Mouse (Mus musculus) Muller cell, postnatal 12 days (primary cell): ENCODE results near the gene Fgfr2.

Experiments
- DNase-seq: peaks from one replicate; pipeline ENCODE4 v3.0.0-alpha.2; 2015; ENCODE audit errors: inconsistent ontology term

Gene Fgfr2

DNA sequence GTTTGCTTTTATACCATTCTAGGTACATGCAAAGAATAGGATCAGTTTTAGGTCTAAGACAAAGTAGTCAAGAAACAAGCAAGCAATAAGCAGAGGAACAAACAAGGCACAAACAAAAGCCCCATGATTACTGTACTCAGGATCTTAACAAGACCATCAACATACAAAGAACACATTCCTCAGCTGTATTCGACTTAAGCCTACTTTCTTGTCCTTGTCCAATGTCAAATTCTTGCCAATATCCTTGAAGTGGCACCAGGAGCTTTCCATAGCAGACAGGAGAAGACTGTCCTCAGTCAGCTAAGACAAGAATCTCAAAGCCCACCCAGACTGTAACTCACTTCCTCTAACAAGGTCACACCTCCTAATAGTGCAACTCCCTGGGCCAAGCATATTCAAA is 944.1 kb downstream of the Fgfr2 start:
- DNase-seq = no peak

DNA sequence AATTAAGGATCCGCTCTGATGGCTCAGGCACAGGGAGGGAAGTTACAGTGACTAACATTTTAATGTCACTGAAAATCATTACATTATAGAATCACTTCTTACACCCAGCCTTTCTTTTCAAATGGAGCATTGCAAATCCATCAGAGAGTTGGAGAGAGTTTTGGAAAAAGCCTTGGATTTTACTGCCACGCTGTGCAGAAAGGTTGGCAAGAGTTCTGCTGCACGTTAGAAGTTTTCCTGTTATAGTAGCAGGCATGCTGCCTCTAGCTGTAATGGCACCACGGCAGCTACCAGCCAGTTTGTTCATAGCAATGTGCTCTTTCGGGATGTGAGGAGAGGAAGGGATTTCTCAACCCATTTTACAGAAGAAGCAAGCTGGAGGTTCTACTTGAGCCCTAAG is 948.4 kb downstream of the Fgfr2 start:
- no peak for DNase-seq

DNA sequence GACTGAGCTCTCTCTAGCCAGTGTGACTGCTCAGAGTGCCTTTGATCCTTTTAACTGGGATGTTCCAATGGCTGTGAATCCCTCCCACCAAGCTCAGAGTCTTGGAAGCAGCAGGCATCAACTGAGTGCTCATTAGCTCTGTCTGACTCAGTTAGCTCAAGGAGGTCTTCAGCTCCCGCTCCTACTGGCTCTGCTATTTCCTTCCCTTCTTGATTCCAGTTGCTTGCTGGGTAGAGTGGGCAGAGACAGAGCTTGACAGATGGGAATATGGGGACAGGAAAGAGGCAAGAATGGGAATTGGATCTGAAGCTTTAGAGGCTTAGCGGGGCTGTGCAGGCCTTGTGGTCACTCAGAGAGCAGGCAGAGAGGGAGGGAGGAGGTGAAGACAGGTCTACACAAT is 948.9 kb downstream of the Fgfr2 start:
- no peak for DNase-seq

DNA sequence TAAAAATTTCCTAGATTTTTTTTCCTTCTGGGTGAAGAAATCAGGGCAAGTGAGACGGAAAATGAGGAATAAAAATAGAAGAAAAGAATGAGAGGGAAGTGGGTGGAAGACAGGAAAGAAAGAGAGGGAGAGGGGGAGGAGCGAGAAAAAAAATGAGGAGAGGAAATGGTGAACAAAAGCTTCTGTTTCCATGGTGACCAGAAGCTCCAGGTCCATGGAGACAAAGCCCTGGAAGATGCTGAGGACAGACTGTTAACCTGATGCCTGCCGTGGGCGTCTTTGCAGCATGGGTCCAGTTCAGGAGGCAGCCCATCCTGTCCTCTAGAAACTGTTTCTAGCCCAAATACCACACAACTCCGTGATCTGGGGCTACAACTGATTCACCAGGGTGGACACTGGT is 950.9 kb downstream of the Fgfr2 start:
- no peak for DNase-seq

DNA sequence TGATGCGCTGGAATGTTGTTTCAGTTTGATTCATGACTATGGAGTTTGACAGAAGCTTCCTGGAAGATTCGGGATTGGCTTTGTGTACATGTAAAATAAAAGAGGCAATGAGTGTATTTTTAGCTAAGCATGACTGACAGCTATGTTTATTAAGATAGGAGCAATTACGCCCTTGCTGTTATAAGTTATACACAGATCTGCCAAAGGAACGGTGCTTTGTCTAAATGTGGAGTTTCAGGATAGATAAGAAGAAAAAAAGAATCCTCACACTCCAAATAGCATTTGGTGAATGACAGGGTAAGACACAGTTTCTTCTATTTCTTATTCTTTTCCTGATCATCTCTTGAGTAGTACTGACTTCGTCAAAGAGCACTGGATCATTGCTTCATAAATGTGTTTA is 951.4 kb downstream of the Fgfr2 start:
- no peak for DNase-seq

DNA sequence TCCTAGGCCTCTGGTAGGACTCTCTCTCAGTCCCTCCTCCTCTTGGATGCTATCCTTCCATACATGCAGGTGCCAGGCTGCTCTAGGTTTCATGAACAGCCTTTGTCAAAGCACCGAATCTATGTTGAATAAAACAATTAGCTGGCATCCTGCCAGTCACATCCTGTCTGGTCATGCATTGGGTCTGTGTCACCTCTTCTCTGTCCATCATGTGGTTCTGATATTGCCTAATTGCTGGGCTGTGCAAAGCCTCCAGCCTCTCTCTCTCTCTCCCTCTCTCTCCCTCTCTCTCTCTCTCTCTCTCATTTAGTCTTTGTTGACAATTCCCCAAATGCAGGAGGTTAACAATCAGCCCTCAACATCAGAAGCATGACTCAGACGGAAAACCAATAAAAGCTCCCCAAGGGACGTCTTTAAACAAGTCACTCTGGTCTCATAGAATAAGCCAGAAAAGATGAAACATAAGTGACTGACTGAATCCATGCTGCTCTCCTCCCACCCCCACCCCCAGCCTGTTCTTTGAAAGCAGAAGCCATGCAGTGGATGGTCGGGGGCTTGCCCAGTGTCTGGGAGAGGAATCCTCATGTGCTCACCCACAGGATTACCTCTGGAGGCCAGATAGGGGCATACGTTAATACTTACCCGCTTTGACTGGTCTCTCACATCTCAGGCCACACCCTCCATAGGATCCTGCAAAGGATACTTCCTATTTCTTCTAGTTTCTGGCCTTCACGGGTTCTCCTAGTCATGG is 953.6 kb downstream of the Fgfr2 start:
- peak; percentile 57 for DNase-seq

DNA sequence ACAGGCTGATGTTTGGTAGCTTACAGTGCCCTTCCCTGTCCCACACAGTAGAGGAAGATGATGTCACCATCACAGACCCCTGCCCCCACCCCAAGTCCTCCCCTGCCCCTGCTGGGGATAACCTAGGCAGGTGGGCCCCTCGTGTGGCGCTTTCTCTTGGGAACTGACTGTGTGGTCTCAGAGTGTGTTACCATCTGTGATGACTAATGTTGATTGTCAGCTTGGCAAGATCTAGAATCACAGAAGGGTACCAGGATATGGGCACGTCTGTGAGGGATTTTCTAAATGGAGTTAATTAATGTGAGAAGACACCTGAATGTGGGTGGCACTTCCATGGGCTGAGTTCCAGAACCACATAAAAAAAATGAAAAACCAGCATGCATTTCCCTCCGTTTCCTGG is 955.9 kb downstream of the Fgfr2 start:
- DNase-seq = no peak

DNA sequence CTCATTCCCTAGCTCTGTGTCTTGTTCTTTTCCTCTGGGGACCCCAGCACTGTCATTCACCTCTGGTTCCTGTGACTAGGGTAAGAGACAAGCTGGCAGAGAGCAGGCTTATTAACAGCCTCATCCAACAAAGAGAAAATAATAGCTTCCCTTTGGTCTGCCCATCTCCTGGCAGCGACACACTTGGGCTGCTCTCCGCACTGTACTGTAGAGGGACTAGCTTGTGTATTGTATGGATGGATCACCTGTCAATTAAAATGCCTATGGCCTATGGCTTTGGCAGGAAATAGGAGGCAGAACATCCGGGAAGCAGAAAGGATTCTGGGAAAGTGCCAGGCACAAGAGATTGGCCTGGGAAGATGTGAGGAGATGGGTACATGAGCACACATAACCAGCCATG is 960.9 kb downstream of the Fgfr2 start:
- DNase-seq = no peak

DNA sequence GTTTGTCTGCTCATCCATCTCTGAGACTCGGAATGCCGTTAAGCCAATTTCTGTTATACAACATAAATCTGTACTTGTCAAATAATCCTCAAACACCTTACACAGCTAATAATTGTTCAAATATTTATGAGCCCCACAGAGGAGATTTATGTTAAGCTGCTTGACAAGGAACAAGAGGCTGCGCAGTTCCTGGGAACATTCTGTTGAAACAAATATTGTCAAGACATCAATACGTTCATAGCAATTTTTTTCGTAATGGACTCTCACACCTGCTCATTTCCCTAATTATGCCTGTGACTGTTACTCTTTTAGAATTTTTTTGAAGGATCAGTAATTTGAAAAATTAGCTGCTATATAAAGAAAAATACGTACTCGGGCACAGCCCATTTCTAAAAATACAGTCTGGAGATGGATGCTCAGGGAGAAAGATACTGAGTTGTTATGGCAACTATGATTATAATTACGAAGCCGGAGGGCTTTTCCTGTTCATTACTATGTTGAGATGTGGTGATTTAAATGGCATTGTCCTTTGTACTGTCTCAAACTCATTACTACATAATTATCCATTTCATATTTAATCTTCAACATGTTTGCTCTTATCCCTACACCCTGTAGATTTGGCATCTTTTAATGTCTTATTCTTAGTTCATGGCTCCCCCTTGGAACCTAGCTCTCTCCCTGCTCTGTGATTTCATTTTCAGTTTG is 964.7 kb downstream of the Fgfr2 start:
- no peak for DNase-seq

DNA sequence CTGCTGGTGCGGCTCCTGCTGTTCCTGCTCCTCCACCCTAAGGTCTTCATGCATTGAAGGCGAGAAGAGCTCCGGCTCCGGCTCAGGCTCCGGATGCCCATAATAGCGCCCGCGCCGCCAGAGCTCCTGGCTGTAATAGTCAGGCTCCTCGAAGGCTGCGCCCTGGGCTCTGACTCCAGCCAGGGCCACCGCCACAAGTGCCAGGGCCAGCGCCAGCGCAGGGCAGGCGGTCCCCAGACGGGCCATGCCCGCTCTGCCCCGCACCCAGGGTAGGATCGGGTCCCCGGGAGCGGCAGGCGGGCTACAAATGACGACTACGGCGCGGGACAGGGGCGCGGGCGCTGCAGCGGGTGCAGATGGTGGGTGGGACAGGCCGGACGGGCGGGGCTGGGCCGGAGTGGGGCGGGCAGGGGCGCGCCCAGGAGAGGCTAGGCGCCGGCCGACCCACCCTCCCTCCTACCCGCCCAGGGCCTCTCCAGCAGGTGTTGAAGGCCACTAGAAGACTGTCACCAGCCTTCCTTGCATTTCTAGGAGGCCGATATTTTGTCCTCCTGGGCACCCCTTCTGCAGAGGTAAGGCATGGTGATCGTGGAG is 968.7 kb downstream of the Fgfr2 start, which contains the start of gene Cpxm2:
TSS of gene Cpxm2 (minus strand) at position 372 of the 594 bp plus-strand sequence.
- peak; percentile 34 for DNase-seq

DNA sequence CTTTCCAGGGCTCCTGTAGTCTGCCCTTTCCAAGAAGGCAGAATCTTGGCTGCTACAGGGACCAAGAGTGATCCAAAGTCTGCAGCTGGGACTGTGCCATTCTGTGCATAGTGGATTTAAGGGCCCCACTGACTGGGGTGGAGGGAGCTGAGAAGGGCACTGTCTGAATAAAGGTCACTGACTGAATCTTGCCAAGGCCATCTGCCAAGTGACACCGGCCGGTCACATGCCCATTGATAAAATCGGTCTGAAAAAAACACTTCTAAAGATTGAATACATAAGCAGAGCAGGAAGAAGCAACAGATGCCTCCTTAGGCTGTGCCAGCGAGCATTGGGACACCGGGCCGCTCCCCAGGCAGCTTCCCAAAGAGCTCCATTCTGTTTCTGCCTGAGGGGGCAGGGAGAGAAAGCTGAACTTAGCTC is 969.4 kb downstream of the Fgfr2 start:
- DNase-seq = peak; percentile 40

DNA sequence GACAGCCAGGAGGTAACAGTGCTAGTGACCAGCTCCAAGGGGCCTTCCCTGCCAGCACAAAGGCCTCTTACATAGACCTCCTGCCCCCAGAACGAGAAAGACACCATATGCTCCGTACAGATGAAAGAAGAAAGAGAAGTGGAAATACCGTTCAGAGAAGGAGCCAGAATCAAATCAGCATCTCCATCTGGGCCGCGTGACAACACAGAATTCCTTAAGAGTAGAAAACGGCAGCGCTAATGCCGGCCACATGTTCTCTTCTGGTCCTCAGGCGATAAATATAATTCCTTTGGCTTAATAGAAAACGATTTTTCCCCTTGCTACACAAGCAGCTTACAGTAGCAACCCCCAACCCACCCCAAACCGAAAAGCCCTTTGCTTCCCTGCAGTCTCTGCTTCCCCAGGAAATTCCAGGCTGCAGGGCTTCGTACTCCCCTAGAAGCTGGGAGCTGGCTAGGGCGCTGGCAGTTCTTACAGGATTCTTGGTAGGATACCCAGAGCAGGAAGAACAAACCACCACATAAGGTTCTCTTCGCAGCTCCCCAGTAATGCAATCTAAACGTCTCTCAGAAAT is 977.8 kb downstream of the Fgfr2 start:
- no peak for DNase-seq

DNA sequence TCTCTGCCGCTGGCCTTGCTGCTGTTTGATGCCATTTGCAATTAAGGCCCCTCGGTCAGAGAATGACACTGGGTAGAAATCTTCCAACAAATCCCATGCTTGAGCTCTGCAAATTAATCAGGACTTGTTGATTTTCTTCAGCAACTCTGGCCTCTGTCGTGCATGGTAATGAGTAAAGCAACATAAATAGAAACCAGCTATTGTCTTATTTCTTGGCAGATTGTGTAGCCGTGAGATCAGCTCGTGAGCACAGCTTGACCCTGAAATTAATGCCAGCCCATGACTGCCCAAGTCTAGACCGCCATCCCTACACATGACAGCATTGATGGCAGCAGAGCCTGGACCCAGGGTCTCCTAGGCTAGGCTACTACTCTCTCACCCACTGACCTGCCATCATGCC is 994.5 kb downstream of the Fgfr2 start:
- DNase-seq = peak; percentile 71

DNA sequence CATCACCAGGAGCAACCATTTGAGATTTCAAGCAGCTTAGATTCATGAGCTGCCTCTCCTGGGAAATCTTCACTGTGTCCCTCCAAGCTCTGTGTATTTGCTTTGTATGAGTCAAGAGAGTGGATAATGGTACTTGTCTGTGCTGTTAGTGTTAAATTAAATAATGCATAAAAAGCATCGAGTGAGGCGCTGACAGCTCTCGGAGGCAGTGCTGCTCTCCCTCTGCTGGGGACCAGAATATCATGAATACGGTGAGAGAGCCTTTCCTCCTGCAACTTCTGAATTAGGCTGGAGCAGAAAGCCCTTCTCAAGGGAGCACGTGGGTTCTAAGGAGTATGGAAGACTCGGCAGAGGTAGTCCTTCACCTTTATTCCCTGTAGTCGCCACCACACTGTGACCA is 998.2 kb downstream of the Fgfr2 start:
- no peak for DNase-seq

DNA sequence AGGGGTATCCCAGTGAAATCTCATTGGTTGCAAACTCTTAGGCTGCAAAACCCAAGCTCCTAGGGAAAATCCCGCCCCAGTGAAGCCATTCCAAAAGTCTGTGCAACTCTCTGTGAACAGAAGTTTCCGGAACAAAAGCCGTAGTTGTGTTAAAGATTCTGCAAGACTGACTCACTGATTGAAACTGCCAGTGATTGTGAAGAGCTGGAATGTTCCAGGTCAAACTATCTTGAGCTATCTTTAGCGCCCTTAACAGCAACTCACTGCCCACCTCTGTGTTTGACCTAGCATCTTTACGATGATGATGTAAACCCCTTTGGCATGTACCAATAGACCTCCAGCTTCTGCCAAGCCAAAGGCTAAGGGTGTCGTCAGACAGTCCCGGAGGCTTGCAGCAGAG is 999.9 kb downstream of the Fgfr2 start:
- peak; percentile 91 for DNase-seq

DNA sequence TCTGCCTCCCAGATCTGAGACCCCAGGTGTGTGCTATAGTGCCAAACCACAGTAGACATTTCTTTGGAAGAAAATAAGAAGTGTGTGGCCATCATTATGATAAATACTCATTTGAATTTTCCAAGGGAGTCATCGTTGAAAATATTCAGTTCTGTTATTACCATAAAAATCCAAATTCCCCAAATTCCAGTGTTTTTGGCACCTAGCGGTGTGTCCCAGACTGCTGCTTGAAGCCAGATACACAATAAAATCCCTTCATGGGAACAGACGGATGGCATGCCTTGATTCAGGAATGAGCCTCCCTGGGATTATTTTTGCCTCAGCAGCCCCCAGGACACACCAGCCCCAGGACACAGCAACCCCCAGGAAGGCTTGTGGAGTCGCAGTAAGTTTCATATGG is 1003.3 kb downstream of the Fgfr2 start:
- DNase-seq = peak; percentile 72

DNA sequence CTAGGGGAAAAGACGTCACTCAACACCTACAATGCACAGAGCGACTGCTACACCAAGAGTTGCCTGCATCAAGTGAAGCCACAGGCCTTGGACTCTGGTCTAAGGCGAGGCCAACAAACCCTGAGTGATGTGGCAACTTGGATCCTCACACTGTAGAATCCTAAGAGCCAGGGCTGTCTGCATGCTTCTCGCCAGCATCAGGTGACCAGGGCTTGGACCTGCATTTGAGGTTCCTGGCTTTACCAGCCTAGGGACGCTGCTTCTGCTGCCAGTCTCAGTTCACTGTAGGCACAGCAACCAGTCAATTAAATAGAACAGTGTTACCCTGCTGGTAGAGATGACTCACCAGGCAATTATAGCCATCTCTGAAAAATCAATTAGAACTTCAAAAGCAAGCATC is 1011.4 kb downstream of the Fgfr2 start:
- DNase-seq = peak; percentile 79

DNA sequence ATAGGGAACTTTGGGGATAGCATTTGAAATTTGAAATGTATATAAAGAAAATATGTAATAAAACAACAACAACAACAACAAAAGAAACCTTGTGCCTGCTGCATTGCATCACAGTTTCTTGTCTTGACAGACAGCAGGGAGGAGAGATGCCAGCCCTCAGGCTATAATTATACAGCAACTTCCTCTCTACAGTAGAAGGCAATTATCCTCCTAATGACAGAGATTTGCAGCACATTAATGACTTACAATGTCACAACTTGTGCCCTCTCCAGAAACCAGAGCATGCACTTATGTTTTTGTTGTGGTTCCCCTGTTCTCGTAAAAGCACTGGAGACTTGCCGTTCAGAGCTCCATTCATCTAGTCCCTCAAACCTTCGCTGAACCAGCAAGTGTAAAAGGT is 1012.8 kb downstream of the Fgfr2 start:
- DNase-seq = peak; percentile 41

DNA sequence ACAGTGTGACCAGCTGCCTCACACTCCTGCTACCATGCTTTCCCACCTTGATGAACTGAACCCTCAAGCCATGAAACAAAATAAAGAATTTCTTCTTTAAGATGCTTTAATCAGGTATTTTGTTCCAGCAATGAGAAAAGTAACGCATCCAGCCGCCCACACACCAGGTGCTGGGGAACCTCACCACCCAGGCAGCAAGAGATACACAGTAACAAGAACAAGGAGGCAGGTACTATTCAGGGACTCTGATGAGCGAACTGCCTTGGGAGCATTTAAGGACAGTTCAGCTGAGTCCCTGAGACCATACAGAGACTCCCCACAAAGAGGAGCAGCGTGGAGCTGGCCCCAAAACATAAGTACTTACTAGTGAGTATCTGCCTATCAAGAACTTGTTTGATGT is 1016.3 kb downstream of the Fgfr2 start:
- no peak for DNase-seq

DNA sequence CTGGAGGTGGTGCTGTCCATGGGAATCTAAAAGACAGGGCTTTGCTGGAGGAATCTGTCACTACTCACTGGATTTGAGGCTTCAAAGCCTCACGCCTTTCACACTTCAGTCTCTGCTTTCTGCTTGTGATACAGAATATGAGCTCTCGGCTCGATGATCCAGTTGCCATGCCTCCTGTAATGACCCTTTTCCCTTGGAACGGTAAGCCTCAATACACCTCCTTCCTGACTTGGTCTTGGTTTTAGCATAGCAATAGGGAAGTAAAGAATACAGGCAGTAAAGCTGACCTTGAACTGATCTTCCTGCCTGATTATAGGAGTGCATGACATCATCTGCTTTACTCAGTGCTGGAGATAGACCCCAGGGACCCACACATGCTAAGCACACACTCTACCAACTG is 1017.8 kb downstream of the Fgfr2 start:
- no peak for DNase-seq

DNA sequence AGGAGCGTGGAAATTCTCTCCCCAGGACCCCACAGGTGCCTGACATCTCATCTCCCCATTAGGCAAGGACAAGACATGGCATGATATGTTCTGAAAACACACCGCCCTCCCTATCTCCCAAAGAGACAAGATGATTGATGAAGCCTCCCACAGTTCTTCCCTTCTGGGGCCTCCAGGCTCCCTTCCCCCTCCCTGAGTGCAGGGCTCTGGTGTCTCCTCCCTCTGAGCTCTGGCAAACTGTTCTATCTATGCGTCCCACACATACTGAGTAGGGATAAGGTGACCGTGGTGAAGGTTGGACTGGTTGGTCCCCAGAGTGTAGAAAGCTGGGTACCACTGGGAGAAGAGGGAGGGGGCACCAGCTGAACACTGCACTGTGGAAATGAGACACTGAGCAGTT is 1024.7 kb downstream of the Fgfr2 start:
- DNase-seq = no peak

DNA sequence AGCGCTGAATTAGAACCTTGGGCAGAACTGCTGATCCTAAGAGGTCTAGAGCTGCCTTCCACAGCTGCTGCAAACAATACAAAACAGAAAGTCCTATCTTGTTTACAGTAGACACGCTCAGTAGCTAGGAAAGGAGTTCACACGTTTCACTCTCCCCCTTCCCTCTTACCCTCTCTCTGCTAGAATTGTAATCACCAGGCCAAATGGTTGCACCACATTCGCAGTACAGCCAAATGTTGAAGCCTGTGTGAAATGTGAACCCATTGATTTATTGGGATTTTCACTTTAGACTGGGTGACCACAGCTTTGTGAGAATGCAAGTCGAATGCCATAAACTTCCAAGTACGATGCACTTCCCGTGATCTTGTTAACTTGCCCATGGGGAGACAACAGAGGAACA is 1028.5 kb downstream of the Fgfr2 start:
- DNase-seq = no peak

DNA sequence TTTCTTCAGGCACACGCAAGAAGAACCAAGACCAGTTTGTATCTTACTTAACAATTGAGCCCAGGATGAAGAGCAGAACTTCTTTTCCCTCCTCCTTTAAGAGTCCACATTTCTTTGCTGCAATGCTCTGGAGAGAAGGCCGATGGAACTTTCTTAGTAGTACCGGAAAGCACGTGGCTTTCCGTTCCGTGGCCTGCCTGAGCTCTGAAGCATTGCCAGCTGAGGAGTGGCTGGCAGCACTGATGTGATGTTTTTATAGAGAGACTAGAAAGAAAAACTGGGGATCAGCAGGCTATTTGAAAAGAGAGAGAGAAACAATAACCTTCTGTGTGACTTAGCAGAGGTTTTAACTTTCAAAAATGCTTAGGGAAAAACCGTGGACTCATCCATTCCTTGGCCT is 1031.6 kb downstream of the Fgfr2 start:
- DNase-seq = no peak
